Mouse (Mus musculus) heart, postnatal 14 days (tissue): ENCODE results near the gene Gpr137. TPM values are rescaled to one million over a fixed set of nuclear protein-coding genes. Genes with fewer than 3 reads are reported as not detected.
"Not testable (repeated sequence)": the region's sequence is repeated elsewhere in the genome, so short reads cannot be mapped to it uniquely, and the experiment has no call there.

Experiments
- DNase-seq, 2 experiments: peaks; one replicate each; pipeline ENCODE4 v3.0.0; 2021 to 2022
- intact Hi-C: fragments of 180-260 bp; cut with DNase I; formaldehyde crosslinking; loops from one replicate; pipeline ENCODE4 v1.15.1; 2025
- long read RNA-seq, 2 experiments: library from polyadenylated mRNA; stranded (forward); transcript quantifications; one replicate each; pipeline ENCODE4 v2.0.0; 2021
- total RNA-seq, 2 experiments: library from RNA; stranded (reverse); gene quantifications; 2 replicates each; pipeline ENCODE4 v1.2.3; 2021

Gpr137 gene
- total RNA-seq: 10 to 100 TPM; 34.1 to 40.0 TPM
- long read RNA-seq, experiment 1, transcript Gpr137-205 (7 exons, 1,858 nt): major isoform, 8 of 14 reads
- long read RNA-seq, experiment 1, partial matches to known transcripts: 1 of 14 reads
- long read RNA-seq, experiment 1, other reads (novel, unspliced or antisense): 5 of 14 reads
- long read RNA-seq, experiment 2, transcript Gpr137-205 (7 exons, 1,858 nt): major isoform, 11 of 14 reads
- long read RNA-seq, experiment 2, partial matches to known transcripts: 1 of 14 reads
- long read RNA-seq, experiment 2, other reads (novel, unspliced or antisense): 2 of 14 reads

DNA sequence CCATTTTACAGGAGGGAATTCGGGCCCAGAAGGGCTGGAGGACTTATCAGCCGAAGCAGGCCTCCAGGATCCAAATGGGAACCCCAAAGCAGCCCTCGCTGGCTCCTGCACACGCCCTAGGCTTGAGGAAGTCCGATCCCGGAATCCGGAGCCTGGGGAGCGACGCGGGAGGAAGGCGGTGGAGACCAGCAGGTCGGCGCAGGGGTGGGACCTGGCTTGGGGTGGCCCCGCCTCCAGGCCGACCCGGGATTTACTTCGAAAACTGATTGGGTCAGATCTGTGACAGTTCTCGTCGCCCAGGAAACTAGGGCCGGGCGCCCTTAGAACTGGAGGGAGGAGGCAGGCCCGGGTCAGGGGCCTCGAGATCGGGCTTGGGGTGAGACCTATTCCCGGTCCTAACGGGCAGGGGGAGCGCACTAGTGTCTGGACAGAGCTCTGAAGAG lies at the start of gene Gpr137:
Gene Gpr137, minus strand, starts transcription at position 232 of the 443 bp plus-strand sequence.
- peak; percentile 94 to 95 for DNase-seq
- intact Hi-C loops: no loop called here

DNA sequence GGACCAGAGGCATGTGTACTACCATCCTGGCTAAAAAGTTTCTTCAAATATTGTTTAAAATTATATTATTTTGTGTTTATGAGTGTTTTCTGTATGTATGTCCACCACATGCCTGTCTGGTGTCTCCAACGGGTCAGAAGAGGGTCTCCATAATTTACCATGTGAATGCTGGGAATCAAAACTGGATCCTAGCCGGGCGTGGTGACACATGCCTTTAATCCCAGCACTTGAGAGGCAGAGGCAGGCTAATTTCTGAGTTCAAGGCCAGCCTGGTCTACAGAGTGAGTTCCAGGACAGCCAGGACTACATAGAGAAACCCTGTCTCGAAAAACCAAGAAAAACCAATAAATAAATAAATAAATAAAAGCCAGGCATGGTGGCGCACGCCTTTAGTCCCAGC lies 48.9 kb upstream of the Gpr137 start:
- intact Hi-C loops, DNase-seq: not testable (repeated sequence)

- intact Hi-C loops: no loop called here
- DNase-seq: no peak
Observed at GRCm38 (mm10) chr19:6990712-6991111, 48.4 kb upstream of the Gpr137 start.

GRCm38 (mm10) chr19:6989251-6989650 lies 47.0 kb upstream of the Gpr137 start:
- no peak for DNase-seq
- intact Hi-C loops: no loop called here

GRCm38 (mm10) chr19:6987904-6988285 lies 45.6 kb upstream of the Gpr137 start:
- no peak for DNase-seq
- intact Hi-C loops: no loop called here

GRCm38 (mm10) chr19:6987061-6987903 lies 45.0 kb upstream of the Gpr137 start, which contains the start of gene Vegfb:
Vegfb (minus strand) TSS chr19:6987651.
- intact Hi-C loops: no loop called here
- peak; percentile 74 to 77 for DNase-seq

- intact Hi-C loops: no loop called here
- DNase-seq: no peak
Observed at GRCm38 (mm10) chr19:6985951-6986708, 43.9 kb upstream of the Gpr137 start.

GRCm38 (mm10) chr19:6985300-6985699 lies 43.0 kb upstream of the Gpr137 start:
- intact Hi-C loops: no loop called here
- no peak for DNase-seq

- intact Hi-C loops: no loop called here
- DNase-seq: no peak
Observed at GRCm38 (mm10) chr19:6983621-6984020, 41.3 kb upstream of the Gpr137 start.

- intact Hi-C loops: no loop called here
Observed at GRCm38 (mm10) chr19:6981465-6981864, 39.2 kb upstream of the Gpr137 start.

DNA sequence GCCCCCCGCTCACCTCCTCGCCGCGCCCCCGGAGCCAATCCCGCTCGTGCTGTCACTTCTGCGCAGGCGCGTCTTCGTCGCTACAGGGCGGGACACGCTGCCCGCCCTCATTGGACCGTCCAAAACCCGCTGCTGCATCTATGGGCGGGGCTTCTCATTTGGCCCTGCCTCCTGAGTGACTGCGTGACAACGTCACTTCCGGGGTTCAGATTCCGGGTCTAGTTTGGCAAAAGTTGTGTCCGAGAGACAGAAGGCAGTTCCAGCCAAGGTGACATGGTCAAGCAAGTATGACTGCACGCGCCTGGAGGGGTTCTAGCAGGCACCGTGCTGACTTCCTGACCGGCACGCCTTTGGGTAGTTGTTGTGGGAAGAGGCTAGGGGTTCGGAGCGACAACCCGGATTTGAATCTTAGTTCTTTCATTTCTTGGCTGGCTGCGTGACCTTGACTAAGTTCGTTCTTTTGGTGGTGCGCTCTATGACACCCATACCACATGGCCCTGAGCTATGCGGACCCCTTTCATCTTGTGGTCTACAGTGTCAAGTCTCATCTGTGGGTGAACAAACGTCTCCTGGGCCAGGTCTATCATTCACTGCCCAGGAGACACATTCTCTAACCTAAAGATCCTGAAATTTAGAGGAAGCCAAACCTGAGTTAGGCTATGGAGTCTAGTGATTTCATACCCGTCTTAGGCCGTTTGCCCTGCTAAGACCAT lies 38.3 kb upstream of the Gpr137 start, which contains the start of gene Fkbp2:
Gene Fkbp2, minus strand, starts transcription at position 121 of the 713 bp plus-strand sequence.
- DNase-seq: peak; percentile 99
- intact Hi-C loops: no loop called here

More at GRCm38 (mm10) chr19:6981465-6981864, 39.2 kb upstream of the Gpr137 start:
- DNase-seq: no peak

DNA sequence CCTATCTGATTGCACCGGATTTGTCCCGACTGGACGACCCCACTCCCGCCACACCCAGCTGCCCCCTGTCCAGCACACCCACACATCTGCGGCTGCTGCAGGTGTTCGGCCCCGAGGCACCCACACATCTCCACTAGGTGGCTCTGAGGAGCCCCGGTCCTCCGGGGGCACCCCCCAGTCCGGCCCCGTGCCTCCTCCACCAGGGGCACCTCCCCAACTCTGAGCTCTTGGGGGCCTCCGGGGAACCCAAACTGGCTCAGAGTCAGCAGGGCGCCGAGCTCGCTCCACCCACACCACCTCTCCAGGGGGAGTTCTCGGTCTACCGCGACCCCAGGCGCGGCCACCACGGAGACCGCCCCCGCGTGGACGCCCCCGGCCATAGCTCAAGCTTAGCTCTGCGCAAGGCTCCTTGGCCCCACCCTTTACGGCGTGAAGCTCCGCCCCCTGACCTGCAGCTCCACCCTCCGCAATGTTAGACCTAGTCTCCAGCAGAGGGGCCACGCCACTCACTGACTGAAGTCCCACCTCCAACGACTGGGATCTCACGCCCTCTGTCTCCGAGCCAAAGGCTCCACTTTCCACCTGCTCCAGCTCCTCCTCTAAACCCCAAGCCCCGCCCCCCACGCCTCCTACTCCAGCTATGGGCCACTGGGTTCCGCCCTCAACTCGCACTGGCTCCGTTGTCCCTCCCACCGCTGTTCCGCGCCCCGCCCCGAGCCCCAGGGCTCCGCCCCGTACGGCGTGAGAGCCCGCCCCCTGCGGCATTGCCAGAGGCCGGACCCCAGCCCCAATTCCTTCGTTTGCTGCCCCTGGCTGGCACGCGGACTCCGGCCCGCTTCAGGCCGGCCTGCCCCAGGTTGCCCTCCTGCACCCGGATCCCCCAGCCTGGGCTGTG lies 37.5 kb upstream of the Gpr137 start:
- peak; percentile 99 to 100 for DNase-seq
- intact Hi-C loops: loop anchor here (2.0 kb wide), 2 partner anchors 41 to 57 kb away; no protein-coding TSS in a partner anchor

- intact Hi-C loops: loop anchor here (2.0 kb wide), 2 partner anchors 42 to 56 kb away; no protein-coding TSS in a partner anchor
- DNase-seq: peak; percentile 29 to 32
Observed at GRCm38 (mm10) chr19:6979001-6979479, 36.8 kb upstream of the Gpr137 start.

GRCm38 (mm10) chr19:6978639-6978974 lies 36.3 kb upstream of the Gpr137 start:
- intact Hi-C loops: loop anchor here (2.0 kb wide), 2 partner anchors 42 to 56 kb away; no protein-coding TSS in a partner anchor
- no peak for DNase-seq

GRCm38 (mm10) chr19:6977759-6978638 lies 35.7 kb upstream of the Gpr137 start:
- intact Hi-C loops: loop anchor here (2.0 kb wide), 2 partner anchors 43 to 55 kb away; no protein-coding TSS in a partner anchor
- DNase-seq: no peak

- peak; percentile 61 to 72 for DNase-seq
- intact Hi-C loops: no loop called here
Observed at GRCm38 (mm10) chr19:6975537-6976521, 33.5 kb upstream of the Gpr137 start, which contains the start of gene Plcb3. Plcb3 (minus strand) TSS chr19:6976470.
